Mouse (Mus musculus) mouse embryonic stem cell (cell line): Measurements from ENCODE around the gene Commd2.

Source experiments
- in situ Hi-C, 2 experiments: fragments of 300-500 bp; cut with MboI; formaldehyde crosslinking; loops; 1 replicate in 1 of 2; 3 replicates in 1 of 2; pipeline ENCODE4 v1.14.3; 2019 to 2020; ENCODE audit warnings: low sequenced_read_pairs in 2 of 2, low pct_unique_long_range_greater_than_20kb in 1 of 2, mixed read lengths in 1 of 2; ENCODE audit not compliant: unreplicated experiment in 1 of 2

The Commd2 gene

DNA sequence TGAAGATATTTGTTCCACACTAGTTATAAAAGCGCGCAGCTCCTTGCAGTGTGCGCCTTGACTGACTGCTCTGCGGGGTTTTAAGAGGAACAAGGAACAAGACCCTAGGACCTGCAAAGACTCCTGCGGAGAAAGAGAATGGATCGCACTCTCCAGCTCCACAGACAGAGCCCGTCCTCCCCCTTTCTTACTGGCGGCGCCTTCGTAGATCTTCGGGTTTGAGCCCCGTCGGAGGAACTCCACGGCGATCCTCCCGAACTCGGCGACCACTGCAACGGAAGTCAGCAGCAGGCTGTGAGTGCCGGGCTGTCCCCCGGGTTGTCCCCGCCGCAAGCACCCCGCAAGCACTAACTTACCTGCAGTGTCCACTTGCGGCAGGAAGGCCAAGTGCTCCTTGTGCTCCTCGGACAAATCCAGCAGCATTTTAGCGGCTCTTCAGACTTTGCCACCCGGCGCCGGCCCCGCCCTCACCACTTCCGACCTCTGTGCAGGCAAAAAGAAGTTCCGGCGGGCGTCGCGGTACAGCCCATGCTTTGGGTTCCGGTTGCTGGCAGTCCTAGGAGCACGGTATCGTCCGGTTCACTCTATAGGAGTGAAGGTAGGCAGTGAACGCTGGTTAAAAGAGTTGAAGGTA, at the start of gene Commd2:
Gene Commd2 (minus strand): TSS at position 485 of the 634 bp plus-strand sequence.
- in situ Hi-C loops: loop anchor here in 1 of 2 experiments (25.0 kb wide), 2 partner anchors 186 to 486 kb away; partner anchors contain the start of gene Pfn2

GRCm38 (mm10) chr3:57696779-57697178, 45.3 kb upstream of the Commd2 start:
- in situ Hi-C loops: no loop called here

- in situ Hi-C loops: no loop called here
These were observed 44.7 kb upstream of the Commd2 start for GRCm38 (mm10) chr3:57696249-57696648.

GRCm38 (mm10) chr3:57692719-57693118, 41.2 kb upstream of the Commd2 start, which contains the start of gene Ankub1:
TSS of gene Ankub1 (minus strand) at chr3:57692799.
- in situ Hi-C loops: no loop called here

GRCm38 (mm10) chr3:57691772-57692171, 40.3 kb upstream of the Commd2 start:
- in situ Hi-C loops: no loop called here

DNA sequence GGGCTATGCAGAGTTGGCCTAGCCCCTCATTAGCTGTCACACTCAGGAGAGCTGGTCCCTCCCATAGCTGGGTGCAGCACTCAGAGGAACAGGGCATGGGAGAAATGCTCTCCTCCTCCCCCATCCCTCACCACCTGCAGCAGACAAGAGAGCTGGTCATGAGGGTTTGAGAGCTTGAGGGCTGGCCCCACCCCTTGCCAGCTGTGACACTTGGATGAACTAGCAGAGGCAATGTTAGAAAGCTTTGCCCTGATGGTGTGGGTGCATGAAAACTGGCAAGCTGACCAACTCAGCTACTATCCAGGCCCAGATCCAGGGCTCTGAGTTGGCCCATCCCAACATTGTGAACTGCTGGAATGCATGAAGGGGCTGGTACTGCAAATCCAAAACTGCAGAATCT, 26.3 kb upstream of the Commd2 start:
- in situ Hi-C loops: no loop called here

GRCm38 (mm10) chr3:57674075-57674474, 22.6 kb upstream of the Commd2 start:
- in situ Hi-C loops: loop anchor here in 1 of 2 experiments (25.0 kb wide), 2 partner anchors 163 to 463 kb away; partner anchors contain the start of gene Pfn2

- in situ Hi-C loops: loop anchor here in 1 of 2 experiments (25.0 kb wide), 2 partner anchors 164 to 464 kb away; partner anchors contain the start of gene Pfn2
These were observed 22.1 kb upstream of the Commd2 start for GRCm38 (mm10) chr3:57673586-57673985.

GRCm38 (mm10) chr3:57667054-57667723, 15.7 kb upstream of the Commd2 start:
- in situ Hi-C loops: loop anchor here (10.0 to 25.0 kb wide), 3 partner anchors 168 to 470 kb away; partner anchors contain the start of gene Pfn2 (in 1 of the 2)

DNA sequence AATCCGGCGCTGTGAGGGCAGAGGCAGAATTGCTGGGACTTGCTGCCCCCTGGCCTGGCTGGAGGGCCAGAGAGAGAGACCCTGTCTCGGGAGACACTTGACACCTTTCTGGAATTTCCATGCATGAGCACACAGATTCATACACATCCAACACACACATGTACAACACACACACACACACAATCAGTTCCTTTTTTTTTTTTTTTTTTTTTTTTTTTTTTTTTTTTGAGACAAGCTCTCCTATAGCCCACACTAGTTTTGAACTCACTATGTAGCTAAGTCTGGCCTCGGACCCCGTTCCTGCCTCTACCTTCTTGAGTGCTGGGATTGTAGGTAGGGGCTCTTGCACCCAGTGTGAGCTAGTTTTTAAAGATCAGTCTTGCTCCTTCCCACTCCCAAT, 14.4 kb upstream of the Commd2 start:
- in situ Hi-C loops: loop anchor here (10.0 to 25.0 kb wide), 3 partner anchors 169 to 471 kb away; partner anchors contain the start of gene Pfn2 (in 1 of the 2)

GRCm38 (mm10) chr3:57664682-57665081, 13.2 kb upstream of the Commd2 start:
- in situ Hi-C loops: loop anchor here (10.0 to 25.0 kb wide), 3 partner anchors 170 to 473 kb away; partner anchors contain the start of gene Pfn2 (in 1 of the 2)

GRCm38 (mm10) chr3:57663731-57664130, 12.2 kb upstream of the Commd2 start:
- in situ Hi-C loops: loop anchor here (10.0 to 25.0 kb wide), 3 partner anchors 171 to 474 kb away; partner anchors contain the start of gene Pfn2 (in 1 of the 2)

GRCm38 (mm10) chr3:57658608-57659007, 7.1 kb upstream of the Commd2 start:
- in situ Hi-C loops: loop anchor here in 1 of 2 experiments (25.0 kb wide), 2 partner anchors 179 to 479 kb away; partner anchors contain the start of gene Pfn2

DNA sequence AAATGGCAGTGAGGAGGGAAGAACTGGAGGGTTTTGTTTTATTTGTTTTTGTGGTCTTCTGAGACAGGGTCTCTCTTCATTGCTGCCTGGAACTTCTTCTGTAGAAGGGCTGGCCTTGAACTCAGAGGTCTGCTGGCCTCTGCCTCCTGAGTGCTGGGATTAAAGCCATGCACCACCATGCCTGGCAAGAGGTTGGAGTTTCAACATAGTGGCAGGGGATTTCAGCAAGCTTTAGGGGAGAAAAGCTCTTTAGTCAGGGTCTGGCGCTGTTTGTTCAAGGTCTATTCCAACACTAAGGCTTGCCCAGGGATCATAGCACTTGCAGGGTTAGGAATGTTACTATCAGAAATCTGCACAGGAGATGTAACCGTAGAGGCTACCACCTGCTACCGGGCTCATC, 2.1 kb upstream of the Commd2 start:
- in situ Hi-C loops: loop anchor here in 1 of 2 experiments (25.0 kb wide), 2 partner anchors 184 to 484 kb away; partner anchors contain the start of gene Pfn2

DNA sequence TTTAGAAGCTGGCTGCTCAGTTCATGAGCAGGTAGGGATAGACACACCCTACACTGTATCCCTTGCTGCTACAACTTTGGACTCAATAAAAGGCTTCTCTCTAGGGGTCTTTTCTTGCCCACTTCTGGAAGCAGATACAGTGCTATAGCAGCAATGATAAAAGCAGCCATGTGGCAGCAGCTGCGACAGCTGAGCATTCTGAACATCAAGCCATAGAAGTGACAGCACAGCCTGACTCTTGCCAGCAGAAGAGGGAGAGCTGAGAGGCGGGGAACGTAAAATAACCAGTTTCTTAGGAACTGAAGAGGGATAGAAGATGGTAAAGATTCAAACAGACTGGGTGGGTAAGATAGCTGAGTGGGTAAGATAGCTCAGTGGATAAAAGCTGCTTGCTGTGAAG, 970 bp upstream of the Commd2 start:
- in situ Hi-C loops: loop anchor here in 1 of 2 experiments (25.0 kb wide), 2 partner anchors 185 to 485 kb away; partner anchors contain the start of gene Pfn2

DNA sequence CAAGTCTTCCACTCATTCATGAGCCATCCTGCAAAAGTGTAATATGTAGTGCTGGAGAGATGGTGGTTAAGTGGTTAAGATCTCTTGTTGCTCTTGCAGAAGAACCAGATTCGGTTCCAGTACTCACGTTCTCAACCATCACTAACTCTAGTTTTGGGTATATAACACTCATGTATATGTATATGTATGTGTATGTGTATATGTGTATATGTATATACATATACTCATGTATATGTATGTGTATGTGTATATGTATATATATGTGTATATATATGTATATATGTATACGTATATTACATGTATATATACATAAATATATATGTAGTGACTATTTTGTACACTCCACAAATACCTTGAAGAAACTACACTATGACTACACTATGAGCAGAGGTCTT, 347 bp upstream of the Commd2 start:
- in situ Hi-C loops: loop anchor here in 1 of 2 experiments (25.0 kb wide), 2 partner anchors 185 to 485 kb away; partner anchors contain the start of gene Pfn2

GRCm38 (mm10) chr3:57643191-57643590, 8.3 kb downstream of the Commd2 start:
- in situ Hi-C loops: no loop called here

DNA sequence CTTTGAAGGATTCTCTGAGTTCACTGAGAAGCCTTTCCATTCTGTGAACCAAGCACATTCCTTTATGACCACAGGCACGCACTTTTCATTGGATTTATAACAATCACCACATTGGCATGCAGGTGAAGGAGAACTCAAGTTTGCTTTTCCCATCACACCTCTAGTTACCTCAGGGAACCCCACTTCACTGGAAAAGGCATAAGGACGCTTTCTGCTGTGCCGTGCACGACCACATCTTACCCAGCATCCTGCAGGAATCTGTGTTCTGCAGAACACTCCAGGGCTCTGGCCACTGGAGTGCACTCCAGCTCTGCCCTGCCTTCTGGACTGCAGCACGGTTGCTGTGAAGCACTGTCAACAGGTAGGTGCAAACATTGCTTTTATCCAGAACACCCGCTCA, 13.9 kb downstream of the Commd2 start:
- in situ Hi-C loops: no loop called here
